Mouse (Mus musculus) ovary, postnatal 36 days (tissue): ENCODE results near the gene Olfr1434.
"Not testable (repeated sequence)": the region's sequence is repeated elsewhere in the genome, so short reads cannot be mapped to it uniquely, and the experiment has no call there.

Source experiments
- DNase-seq: peaks from one replicate; pipeline ENCODE4 v3.0.0; 2022; ENCODE audit warnings: low spot score, mixed read lengths

Olfr1434 gene

DNA sequence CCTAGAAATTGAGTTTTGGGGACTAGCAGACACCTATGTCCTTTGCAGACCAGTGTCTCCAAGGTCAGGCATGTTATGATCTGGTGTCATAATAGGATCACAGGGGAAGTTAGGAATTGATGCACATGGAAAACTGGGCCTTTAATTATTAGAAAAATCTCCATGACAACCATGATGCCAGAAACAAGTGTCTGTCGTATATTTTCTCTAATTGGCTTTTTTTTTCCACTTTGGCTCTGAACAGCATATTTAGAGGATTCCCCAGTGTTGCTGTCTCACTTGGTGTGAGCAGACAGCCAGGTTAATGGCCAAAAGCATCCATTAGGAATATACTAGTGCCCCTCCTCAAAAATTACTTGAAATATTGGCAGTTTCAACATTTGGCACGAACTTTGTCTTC, at the start of gene Olfr1434:
Olfr1434 (plus strand) TSS at position 301 of the 400 bp plus-strand sequence.
- DNase-seq, result no peak

DNA sequence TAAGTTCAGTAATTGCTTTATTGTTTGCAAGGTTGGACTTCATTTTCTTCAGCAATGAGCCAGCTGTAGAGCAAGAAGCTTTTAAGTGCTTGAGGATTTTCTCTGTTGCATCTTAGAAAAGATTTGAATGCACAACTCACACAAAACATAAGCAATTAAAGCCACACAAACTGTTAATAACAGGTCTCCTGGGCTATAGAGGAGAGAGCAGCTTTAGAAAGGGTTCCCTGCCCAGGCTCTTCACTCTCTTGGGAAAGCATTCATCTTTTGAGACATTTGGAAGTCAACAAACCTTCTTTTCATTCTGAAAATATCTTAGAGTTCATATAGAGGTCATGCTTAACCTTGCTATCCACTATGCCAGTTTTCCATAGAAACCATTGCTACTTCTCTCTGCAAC, 47.2 kb upstream of the Olfr1434 start, which contains the start of gene Olfr1432:
Olfr1432 (minus strand) TSS at position 101 of the 400 bp plus-strand sequence.
- DNase-seq, result not testable (repeated sequence)

DNA sequence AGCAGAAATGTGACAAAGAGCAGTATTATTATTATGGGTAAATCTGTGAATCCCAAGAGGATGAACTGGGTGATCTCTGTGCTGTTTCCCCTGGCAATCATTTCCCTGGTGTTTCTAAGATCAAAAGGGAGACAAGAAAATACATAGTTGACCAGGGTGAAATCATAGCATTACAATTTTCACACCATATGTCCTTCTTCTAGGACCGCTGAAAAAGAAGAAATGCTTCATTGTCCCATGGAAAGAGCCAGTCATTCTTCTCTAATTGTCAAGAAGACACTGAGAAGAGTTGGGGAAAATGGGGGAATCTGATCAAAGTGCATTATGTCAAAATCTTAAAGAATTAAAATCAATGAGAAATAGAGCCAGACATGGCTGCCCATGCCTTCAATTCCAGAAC, 38.1 kb upstream of the Olfr1434 start, which contains the start of gene Olfr262:
Olfr262 (minus strand) TSS at position 101 of the 400 bp plus-strand sequence.
- DNase-seq, result no peak

DNA sequence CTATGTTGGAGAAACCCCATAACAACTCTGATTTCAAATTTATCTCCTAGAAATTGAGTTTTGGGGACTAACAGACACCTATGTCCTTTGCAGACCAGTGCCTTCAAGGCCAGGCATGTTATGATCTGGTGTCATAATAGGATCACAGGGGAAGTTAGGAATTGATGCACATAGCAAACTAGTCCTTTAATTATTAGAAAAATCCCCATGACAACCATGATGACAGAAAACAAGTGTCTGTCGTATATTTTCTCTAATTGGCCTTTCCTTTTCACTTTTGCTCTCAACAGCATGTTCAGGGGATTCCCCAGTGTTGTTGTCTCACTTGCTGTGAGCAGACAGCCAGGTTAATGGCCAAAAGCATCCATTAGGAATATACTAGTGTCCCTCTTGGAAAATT, 18.9 kb upstream of the Olfr1434 start, which contains the start of gene Olfr235:
Olfr235 (plus strand) TSS at position 301 of the 400 bp plus-strand sequence.
- no peak for DNase-seq

DNA sequence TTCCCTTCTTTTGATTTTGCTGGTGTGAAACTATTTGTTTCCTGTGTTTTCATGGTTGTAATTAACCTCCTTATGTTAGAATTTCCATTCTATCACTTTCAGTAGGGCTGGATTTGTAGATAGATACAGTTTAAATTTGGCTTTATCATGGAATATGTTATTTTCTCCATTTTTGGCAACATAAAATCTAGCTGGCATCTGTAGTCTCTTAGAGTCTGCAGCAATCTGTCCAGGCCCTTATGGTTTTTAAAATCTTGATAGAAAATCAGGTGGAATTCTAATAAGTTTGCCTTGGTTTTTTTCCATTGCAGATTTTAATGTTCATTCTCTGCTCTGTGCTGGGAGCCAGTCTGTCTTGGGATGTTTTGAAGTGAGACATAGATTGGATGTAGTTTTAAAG, 13.3 kb downstream of the Olfr1434 start:
- DNase-seq, result no peak

DNA sequence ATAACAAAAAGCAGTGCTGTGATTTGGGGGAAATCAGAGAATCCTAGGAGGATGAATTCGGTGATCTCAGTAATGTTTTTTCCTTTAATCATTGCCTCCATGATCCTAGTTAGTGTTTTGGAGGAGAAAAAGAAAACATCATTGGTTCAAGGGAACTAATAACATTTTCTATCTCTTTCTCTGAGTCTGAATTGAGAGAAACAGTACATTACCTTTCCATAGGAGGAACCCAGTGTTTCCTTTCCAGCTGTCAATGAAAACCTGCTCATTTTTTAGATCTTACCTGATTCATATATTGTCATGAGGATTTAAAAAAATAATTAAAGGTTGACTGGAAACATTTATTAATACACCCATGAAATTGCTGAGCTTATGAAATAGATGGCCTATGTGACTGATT, 19.4 kb downstream of the Olfr1434 start, which contains the start of gene Olfr1436:
Olfr1436 (minus strand) TSS at position 101 of the 400 bp plus-strand sequence.
- not testable (repeated sequence) for DNase-seq

DNA sequence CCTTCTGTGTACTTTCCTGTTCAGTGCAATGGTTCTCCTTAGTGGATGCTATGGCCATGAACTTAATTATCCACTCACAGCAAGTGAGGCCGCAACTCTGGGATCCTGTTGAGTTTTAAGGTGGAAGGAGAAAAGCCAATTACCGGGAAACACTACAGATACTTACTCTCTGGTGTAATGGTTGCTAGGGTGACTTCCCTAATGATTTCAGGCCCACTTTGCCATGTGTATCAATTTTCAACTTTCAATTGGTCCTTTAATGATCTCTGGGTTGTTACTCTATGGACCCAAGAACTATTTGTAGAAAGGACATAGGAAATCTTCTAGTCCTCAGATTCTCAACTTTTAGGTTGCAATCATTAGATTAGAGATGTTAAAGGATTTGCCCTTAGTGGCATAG, 45.3 kb downstream of the Olfr1434 start, which contains the start of gene Olfr1437:
Olfr1437 (minus strand) TSS at position 101 of the 400 bp plus-strand sequence.
- no peak for DNase-seq
